7 mouse cellular contexts compared by ENCODE assay signal in genomic region chr2:92371971-92372690, GRCm38 (mm10). TPM values are rescaled to one million over a fixed set of nuclear protein-coding genes. Genes with fewer than 3 reads are reported as not detected.
DNase-seq lines count a peak whose midpoint lies in the region; ATAC-seq and TF ChIP-seq lines count a peak whose summit lies in the region.

No protein-coding gene starts in this region.

- DNase-seq in testis, postnatal 10 days (ENCODE audit: low spot score), result no peak
- DNase-seq in hindbrain, embryonic 14.5 days (ENCODE audit: low spot score), result peak; percentile 36
- peak; percentile 84 for DNase-seq in midbrain, embryonic 10.5 days (ENCODE audit: low spot score)
- DNase-seq in thymus, postnatal 10 days (ENCODE audit: low spot score in 2 of 2), result no peak
- DNase-seq in adrenal gland, adult 18-20 months (ENCODE audit: low spot score in 2 of 2), result no peak

- TF ChIP-seq CTCF in testis, adult 2 months (IDR thresholded peaks at IDR 0.05; ENCODE audit: control insufficient read depth, insufficient read depth, insufficient replicate concordance, low read depth, low read length), result no peak

- no peak for ATAC-seq in hindbrain, embryonic 14.5 days (ENCODE audit: low FRiP score)
- no peak for ATAC-seq in megakaryocyte, adult 5-6 weeks (ENCODE audit: poor library complexity, severe bottlenecking)

- peak overlapping the region; percentile 90 for H3K4me3 ChIP-seq in testis, adult 2 months (ENCODE audit: control insufficient read depth, low read depth, low read length)
- no peak overlapping the region for H3K4me3 ChIP-seq in hindbrain, embryonic 14.5 days (replicated peaks; ENCODE audit: low read length)
- H3K4me3 ChIP-seq in midbrain, embryonic 10.5 days, result peak overlapping the region; percentile 69

- H3K27me3 ChIP-seq in testis, adult 2 months (ENCODE audit: control insufficient read depth, insufficient read depth, low read length), result no peaks in the 10 kb centered on the region
- peaks cover 25% of the 10 kb centered on the region for H3K27me3 ChIP-seq in hindbrain, embryonic 14.5 days (ENCODE audit: control insufficient read depth, insufficient read depth, low read length)
- H3K27me3 ChIP-seq in midbrain, embryonic 10.5 days (ENCODE audit: low read depth, poor library complexity, severe bottlenecking), result peaks cover 31% of the 10 kb centered on the region

- H3K4me2 ChIP-seq in hindbrain, embryonic 14.5 days (replicated peaks), result no peak overlapping the region

- no peak for TF ChIP-seq POLR2A in testis, adult 2 months (IDR thresholded peaks at IDR 0.05; ENCODE audit: control insufficient read depth, low read depth, low read length)

- H3K9me3 ChIP-seq in hindbrain, embryonic 14.5 days (ENCODE audit: control insufficient read depth, low read length), result no peaks in the 10 kb centered on the region
- H3K9me3 ChIP-seq in midbrain, embryonic 10.5 days (replicated peaks), result no peaks in the 10 kb centered on the region

- H3K4me1 ChIP-seq in testis, adult 2 months (ENCODE audit: control insufficient read depth, insufficient read depth, low read length), result peaks cover 29% of the 10 kb centered on the region
- peaks cover 44% of the 10 kb centered on the region for H3K4me1 ChIP-seq in hindbrain, embryonic 14.5 days (replicated peaks; ENCODE audit: control insufficient read depth, insufficient read depth, low read length)
- H3K4me1 ChIP-seq in midbrain, embryonic 10.5 days, result peaks cover 88% of the 10 kb centered on the region

- no peak overlapping the region for H3K9ac ChIP-seq in hindbrain, embryonic 14.5 days

- no peaks in the 10 kb centered on the region for H3K36me3 ChIP-seq in testis, adult 2 months (ENCODE audit: control insufficient read depth, insufficient read depth, low read length)
- H3K36me3 ChIP-seq in hindbrain, embryonic 14.5 days (replicated peaks; ENCODE audit: control insufficient read depth, insufficient read depth), result no peaks in the 10 kb centered on the region
- H3K36me3 ChIP-seq in midbrain, embryonic 10.5 days, result peaks cover 10% of the 10 kb centered on the region

- WGBS in hindbrain, embryonic 14.5 days, result 8% methylated on average over 10 of the region's 10 CpGs
- WGBS in midbrain, embryonic 10.5 days, result 7% methylated on average over 10 of the region's 10 CpGs

- H3K27ac ChIP-seq in testis, adult 2 months (ENCODE audit: control insufficient read depth, insufficient read depth, low read depth, low read length), result no peak overlapping the region
- H3K27ac ChIP-seq in hindbrain, embryonic 14.5 days, result no peak overlapping the region
- peak overlapping the region; percentile 91 for H3K27ac ChIP-seq in midbrain, embryonic 10.5 days (replicated peaks)

RNA-seq across cellular contexts. Expression of gene Pex16, which starts 2.3 kb away (rescaled TPM):
- polyA plus RNA-seq in testis, adult 2 months (2012; rRNA removed), result 89.9 and 91.5 TPM in 2 replicates
- 32.7 TPM in 2 replicates for polyA plus RNA-seq in hindbrain, embryonic 14.5 days (2014; fragmentation: Nextera tagmentation; extraction: Ambion mirVana)
- polyA plus RNA-seq in midbrain, embryonic 10.5 days (2016; fragmentation: Nextera tagmentation; extraction: Ambion mirVana), result 26.1 and 27.1 TPM in 2 replicates
- 100 to 1,000 TPM in 1 of 2 experiments, 10 to 100 TPM in 1; 90.6 to 183 TPM for total RNA-seq in adrenal gland, adult 18-20 months (2021)
- 13.8 and 18.1 TPM in 2 replicates for total RNA-seq in megakaryocyte, adult 5-6 weeks (2015)
- total RNA-seq in megakaryocyte, adult 5-6 weeks (2017), result 7.4 and 17.4 TPM in 2 replicates

RNA-seq across cellular contexts. Expression of gene Large2, which starts 2.5 kb away (rescaled TPM):
- polyA plus RNA-seq in testis, adult 2 months (2012; rRNA removed), result 11.2 and 11.8 TPM in 2 replicates
- polyA plus RNA-seq in hindbrain, embryonic 14.5 days (2014; fragmentation: Nextera tagmentation; extraction: Ambion mirVana), result 2.0 and 2.4 TPM in 2 replicates
- polyA plus RNA-seq in midbrain, embryonic 10.5 days (2016; fragmentation: Nextera tagmentation; extraction: Ambion mirVana), result 16.2 and 25.6 TPM in 2 replicates
- total RNA-seq in adrenal gland, adult 18-20 months (2021), result 1 to 10 TPM in 1 of 2 experiments, not detected in 1; 2.7 TPM
- not detected in 2 replicates for total RNA-seq in megakaryocyte, adult 5-6 weeks (2015)
- not detected in 2 replicates for total RNA-seq in megakaryocyte, adult 5-6 weeks (2017)

RNA-seq across cellular contexts. Expression of gene 1700029I15Rik, which starts 10.2 kb away (rescaled TPM):
- polyA plus RNA-seq in testis, adult 2 months (2012; rRNA removed), result 565 and 772 TPM in 2 replicates
- polyA plus RNA-seq in hindbrain, embryonic 14.5 days (2014; fragmentation: Nextera tagmentation; extraction: Ambion mirVana), result 2.9 and 4.2 TPM in 2 replicates
- polyA plus RNA-seq in midbrain, embryonic 10.5 days (2016; fragmentation: Nextera tagmentation; extraction: Ambion mirVana), result 4.1 and 5.2 TPM in 2 replicates
- 10 to 100 TPM in 1 of 2 experiments, 1 to 10 TPM in 1; 6.6 to 15.3 TPM for total RNA-seq in adrenal gland, adult 18-20 months (2021)
- 2.6 and 3.5 TPM in 2 replicates for total RNA-seq in megakaryocyte, adult 5-6 weeks (2015)
- total RNA-seq in megakaryocyte, adult 5-6 weeks (2017), result 1.5 and 3.1 TPM in 2 replicates

RNA-seq across cellular contexts. Expression of gene Mapk8ip1, which starts 28.9 kb away (rescaled TPM):
- 23.2 and 28.4 TPM in 2 replicates for polyA plus RNA-seq in testis, adult 2 months (2012; rRNA removed)
- polyA plus RNA-seq in hindbrain, embryonic 14.5 days (2014; fragmentation: Nextera tagmentation; extraction: Ambion mirVana), result 68.8 and 74.5 TPM in 2 replicates
- 58.3 and 70.5 TPM in 2 replicates for polyA plus RNA-seq in midbrain, embryonic 10.5 days (2016; fragmentation: Nextera tagmentation; extraction: Ambion mirVana)
- 10 to 100 TPM; 29.6 to 32.3 TPM for total RNA-seq in adrenal gland, adult 18-20 months (2021)
- not detected in 2 replicates for total RNA-seq in megakaryocyte, adult 5-6 weeks (2015)
- total RNA-seq in megakaryocyte, adult 5-6 weeks (2017), result 0.04 TPM in 1 of 2 replicates, not detected in the other

Comparison
In these comparisons a context has a peak if more than half of its experiments do, and no peak if none do; other contexts are left out.
1. DNase-seq: peak in hindbrain, embryonic 14.5 days (single experiment) and midbrain, embryonic 10.5 days (single experiment); none in testis, postnatal 10 days (single experiment), thymus, postnatal 10 days (0 of 2) and adrenal gland, adult 18-20 months (0 of 2).
2. RNA of gene 1700029I15Rik, which starts 10.2 kb away (polyA plus RNA-seq): 565 to 772 TPM in testis, adult 2 months; 2.9 to 4.2 TPM in hindbrain, embryonic 14.5 days and 4.1 to 5.2 TPM in midbrain, embryonic 10.5 days; every median in the first group is over 10 times any median in the second.